Mouse (Mus musculus): Measurements from ENCODE around the gene Lst1. TPM values are rescaled to one million over a fixed set of nuclear protein-coding genes. Genes with fewer than 3 reads are reported as not detected.

The Lst1 gene
- polyA plus RNA-seq, 1 experiment from 2014 or later: 4.7 TPM

DNA sequence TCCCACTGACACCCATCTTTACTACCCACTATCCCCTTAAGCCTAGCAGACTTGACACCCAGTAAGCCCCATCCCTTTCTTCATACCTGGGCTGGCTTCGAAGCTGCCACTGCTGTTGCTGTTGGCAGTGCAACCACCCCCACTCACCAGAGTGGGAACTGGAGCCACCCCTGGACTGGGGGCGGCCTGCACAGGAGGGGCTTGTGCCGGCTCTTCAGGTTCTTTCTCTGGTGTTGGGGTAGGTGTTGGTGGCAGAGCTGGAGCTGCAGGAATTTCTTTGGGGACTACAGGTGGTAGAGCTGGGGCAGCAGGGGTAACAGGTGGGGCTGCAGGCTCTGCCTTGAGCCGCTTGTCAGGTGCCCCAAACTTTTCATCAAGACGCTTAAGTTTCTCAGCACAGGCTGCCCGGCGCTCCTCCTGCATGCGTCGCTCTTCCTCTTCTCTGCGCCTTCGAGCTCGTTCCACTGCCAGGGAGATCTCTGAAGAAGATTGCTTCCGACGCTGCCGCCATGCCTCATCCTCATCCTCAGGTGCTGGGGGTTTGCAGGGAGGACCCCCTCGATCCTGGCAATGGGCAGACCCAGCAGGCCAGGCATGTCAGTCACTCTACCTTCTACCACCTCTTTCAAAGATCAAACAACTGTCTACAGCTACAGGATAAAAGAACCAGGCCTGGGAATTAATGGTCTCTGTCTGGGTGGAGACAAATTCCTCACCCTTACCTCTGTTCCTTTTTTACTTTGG, 29.2 kb downstream of the Lst1 start:
- no peak overlapping the region for H3K4me3 ChIP-seq
- no peak for DNase-seq (ENCODE audit: extremely low spot score, low spot score)
- WGBS: 97% methylated on average over 16 of the region's 16 CpGs

DNA sequence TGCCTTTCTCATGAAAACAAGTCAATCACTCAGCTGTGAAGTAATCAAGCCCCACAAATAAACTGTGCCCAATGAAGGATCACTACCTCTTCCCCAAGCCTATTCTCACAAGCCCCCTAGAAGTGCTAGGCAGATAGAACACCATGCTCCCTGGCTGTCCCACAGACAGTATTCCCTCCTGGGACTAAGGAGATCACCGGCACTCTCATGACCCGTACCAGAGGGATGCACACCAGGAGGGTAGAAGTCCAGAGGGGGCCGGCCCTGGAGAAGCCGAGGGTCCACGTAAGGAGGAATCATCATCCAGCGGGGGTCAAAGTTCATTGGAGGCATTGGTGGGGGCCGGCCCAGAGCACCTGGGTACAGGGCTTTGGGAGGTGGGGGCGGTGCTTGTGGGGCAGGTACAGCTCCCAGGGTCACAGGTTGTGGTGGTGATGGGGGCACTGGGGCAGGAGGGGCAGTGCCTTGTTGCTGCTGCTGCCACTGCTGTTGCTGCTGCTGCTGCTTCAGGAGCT, 30.5 kb downstream of the Lst1 start:
- Histone ChIP-seq H3K4me3 (no peak overlapping the region), H3K27ac (no peak overlapping the region), H3K4me1 (peaks cover 17% of the 10 kb centered on the region), H3K9me3 (no peaks in the 10 kb centered on the region), H3K27me3 (ENCODE audit: poor library complexity, severe bottlenecking) (no peaks in the 10 kb centered on the region), H3K36me3 (replicated peaks) (peaks cover 100% of the 10 kb centered on the region)
- no peak for DNase-seq (ENCODE audit: extremely low spot score, low spot score)
- WGBS: 93% methylated on average over 8 of the region's 8 CpGs

More for the DNA sequence above, 29.2 kb downstream of the Lst1 start:
- Histone ChIP-seq H3K4me1 (peaks cover 26% of the 10 kb centered on the region), H3K36me3 (replicated peaks) (peaks cover 94% of the 10 kb centered on the region), H3K27ac (no peak overlapping the region), H3K27me3 (ENCODE audit: poor library complexity, severe bottlenecking) (no peaks in the 10 kb centered on the region), H3K9me3 (no peaks in the 10 kb centered on the region)

DNA sequence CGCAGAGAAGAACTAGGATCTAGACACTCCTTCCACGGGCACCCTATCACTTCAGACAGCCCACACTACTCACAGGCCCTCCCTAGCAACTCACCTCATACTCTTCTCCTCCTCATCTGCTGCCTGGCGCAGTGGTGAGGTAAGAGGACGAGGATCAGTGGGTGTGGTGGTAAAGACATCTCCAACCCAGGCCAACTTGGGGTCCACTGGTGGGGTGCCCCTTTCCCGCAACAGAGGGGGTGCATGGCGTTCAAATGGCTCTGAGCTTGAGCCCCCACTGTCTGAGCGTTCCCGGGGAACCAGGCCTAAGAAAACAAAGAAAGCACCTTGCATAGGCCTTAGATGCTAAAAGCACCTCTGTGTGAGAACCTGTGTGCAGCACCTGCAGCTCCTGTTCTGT, 31.0 kb downstream of the Lst1 start:
- H3K4me1 ChIP-seq: peaks cover 12% of the 10 kb centered on the region
- no peak for DNase-seq (ENCODE audit: extremely low spot score, low spot score)
- 96% methylated on average over 8 of the region's 8 CpGs for WGBS
- no peaks in the 10 kb centered on the region for H3K27me3 ChIP-seq (ENCODE audit: poor library complexity, severe bottlenecking)
- peaks cover 100% of the 10 kb centered on the region for H3K36me3 ChIP-seq (replicated peaks)
- no peak overlapping the region for H3K27ac ChIP-seq
- no peaks in the 10 kb centered on the region for H3K9me3 ChIP-seq
- H3K4me3 ChIP-seq: no peak overlapping the region

DNA sequence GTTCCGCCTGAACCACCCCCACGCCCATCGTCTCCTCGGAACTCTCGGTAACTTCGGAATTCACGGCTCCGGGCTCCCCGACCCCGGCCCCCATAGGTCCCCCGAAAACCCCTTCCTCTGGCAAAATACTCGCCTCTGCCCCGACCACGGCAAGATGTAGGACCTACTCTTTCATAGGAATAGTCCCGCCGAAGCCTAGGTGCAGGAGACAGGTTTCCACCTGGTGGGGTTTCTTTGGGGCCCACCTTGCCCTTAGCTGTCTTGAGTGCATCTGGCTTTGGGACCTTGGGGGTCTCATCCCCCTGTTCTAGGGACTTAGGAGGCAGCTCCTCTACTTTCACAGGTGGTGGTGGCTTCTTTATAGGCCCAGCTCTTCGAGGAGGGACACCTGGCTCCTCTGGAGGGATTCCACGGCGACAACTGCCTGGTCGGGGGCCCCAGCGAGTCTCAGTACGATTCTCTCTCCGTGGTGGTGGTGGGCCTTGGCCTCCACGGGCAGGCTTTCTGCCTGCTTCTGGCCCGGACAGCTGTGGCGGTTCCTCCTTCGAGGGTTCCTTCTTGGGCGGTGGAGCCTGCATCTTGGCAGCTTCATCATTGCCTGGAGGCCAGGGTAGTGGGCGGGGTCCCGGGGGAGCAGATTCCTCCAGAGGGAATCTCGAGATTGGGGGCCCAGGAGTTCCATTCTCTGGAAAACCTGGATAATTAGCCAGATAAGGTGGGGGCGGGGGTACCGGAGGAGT, 31.6 kb downstream of the Lst1 start:
- Histone ChIP-seq H3K4me1 (peaks cover 6% of the 10 kb centered on the region), H3K36me3 (replicated peaks) (peaks cover 100% of the 10 kb centered on the region), H3K9me3 (no peaks in the 10 kb centered on the region), H3K4me3 (peak overlapping the region; percentile 7; the same call in 1 of the 2 replicates), H3K27me3 (ENCODE audit: poor library complexity, severe bottlenecking) (no peaks in the 10 kb centered on the region), H3K27ac (no peak overlapping the region)
- WGBS: 93% methylated on average over 33 of the region's 33 CpGs
- DNase-seq (ENCODE audit: extremely low spot score, low spot score): no peak

DNA sequence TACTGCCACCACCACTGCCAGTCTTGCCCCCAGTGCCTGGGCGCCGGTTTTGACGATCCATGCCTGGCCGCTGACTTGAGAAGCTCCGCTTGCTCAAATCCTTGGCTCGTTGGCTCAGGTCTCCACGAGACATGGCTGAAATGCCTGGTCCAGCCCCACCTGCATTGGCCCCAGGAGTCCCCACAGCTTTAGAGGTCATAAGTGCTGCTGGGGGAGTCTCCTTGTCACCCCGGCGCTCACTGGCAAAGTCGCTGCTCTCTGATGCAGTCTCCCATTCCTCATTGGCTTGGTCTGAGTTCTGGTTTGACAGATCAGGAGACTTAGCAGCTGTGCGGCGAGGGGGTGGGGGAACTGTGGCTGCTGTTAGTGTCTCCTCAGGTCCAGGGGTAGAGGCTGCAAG, 32.8 kb downstream of the Lst1 start:
- no peaks in the 10 kb centered on the region for H3K9me3 ChIP-seq
- 93% methylated on average over 12 of the region's 12 CpGs for WGBS
- H3K36me3 ChIP-seq (replicated peaks): peaks cover 99% of the 10 kb centered on the region
- H3K27ac ChIP-seq: no peak overlapping the region
- DNase-seq (ENCODE audit: extremely low spot score, low spot score): no peak
- H3K27me3 ChIP-seq (ENCODE audit: poor library complexity, severe bottlenecking): no peaks in the 10 kb centered on the region
- no peaks in the 10 kb centered on the region for H3K4me1 ChIP-seq
- peak overlapping the region; percentile 7; the same call in 1 of the 2 replicates for H3K4me3 ChIP-seq

DNA sequence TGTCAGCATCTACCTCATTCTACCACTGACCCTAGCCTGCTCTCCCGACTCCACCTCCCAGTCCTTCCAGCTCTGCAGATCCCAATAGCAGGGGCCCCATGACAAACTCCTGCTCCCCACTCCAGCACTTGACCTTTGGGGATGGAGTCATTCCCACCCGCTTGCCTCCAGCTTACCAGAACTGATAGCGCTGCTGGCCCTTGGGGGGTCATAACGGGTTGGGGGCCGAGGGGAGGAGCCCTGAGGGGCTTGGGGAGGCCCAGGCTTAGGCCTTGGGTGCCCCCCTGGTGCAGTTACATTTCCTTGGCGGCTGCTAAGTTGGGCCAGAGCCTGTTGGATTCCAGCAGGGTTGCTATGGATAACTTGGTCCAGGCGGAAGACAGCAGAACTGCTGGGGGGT, 33.6 kb downstream of the Lst1 start:
- Histone ChIP-seq H3K27me3 (ENCODE audit: poor library complexity, severe bottlenecking) (no peaks in the 10 kb centered on the region), H3K4me1 (no peaks in the 10 kb centered on the region), H3K9me3 (no peaks in the 10 kb centered on the region), H3K4me3 (no peak overlapping the region; the same call in 1 of the 2 replicates), H3K36me3 (replicated peaks) (peaks cover 99% of the 10 kb centered on the region), H3K27ac (no peak overlapping the region)
- WGBS: 79% methylated on average over 7 of the region's 7 CpGs
- DNase-seq (ENCODE audit: extremely low spot score, low spot score): no peak

DNA sequence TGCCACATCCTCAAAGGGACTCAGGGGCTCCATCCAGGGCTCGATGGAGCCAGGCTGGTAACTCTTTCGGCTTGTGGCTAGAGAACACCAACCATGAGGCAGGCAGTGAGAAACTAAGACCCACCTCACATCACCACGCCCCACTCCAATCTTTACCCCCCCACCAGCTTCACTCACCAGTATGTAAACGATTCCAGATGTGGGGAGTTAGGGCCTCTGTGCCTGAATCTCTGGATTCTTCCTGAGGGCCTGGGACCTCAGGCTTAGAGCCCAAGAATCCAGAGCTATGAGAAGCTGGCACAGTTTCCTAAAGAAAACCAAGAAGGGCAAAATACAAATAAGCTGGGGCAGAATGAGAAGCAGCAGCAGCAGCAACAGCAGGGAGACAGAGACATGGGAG, 34.3 kb downstream of the Lst1 start:
- DNase-seq (ENCODE audit: extremely low spot score, low spot score): no peak

DNA sequence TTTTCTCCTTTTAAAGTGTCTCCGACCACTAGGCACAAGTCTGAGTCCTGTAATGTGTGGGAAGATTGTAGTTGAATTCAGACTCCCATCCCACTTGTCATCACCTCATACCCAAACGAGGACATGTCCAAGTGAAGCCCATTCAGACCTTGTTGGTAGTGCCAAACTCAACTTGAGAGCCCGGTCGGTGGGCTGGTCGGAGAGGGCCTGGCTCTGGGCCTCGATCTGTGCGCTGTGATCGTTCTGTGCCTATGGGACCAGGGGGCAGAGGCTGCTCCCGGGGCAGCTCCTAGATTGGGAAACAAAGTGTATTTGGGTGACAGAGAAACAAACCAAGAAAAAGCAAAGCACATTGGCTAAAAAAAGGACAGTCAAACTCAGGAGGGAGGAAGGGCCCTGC, 35.2 kb downstream of the Lst1 start:
- WGBS: 92% methylated on average over 9 of the region's 9 CpGs
- no peak for DNase-seq (ENCODE audit: extremely low spot score, low spot score)
- no peak overlapping the region for H3K4me3 ChIP-seq
- peaks cover 99% of the 10 kb centered on the region for H3K36me3 ChIP-seq (replicated peaks)
- H3K27ac ChIP-seq: no peak overlapping the region
- H3K9me3 ChIP-seq: no peaks in the 10 kb centered on the region
- H3K4me1 ChIP-seq: no peaks in the 10 kb centered on the region
- H3K27me3 ChIP-seq (ENCODE audit: poor library complexity, severe bottlenecking): no peaks in the 10 kb centered on the region

More for the DNA sequence above, 34.3 kb downstream of the Lst1 start:
- Histone ChIP-seq H3K27me3 (ENCODE audit: poor library complexity, severe bottlenecking) (no peaks in the 10 kb centered on the region), H3K36me3 (replicated peaks) (peaks cover 99% of the 10 kb centered on the region), H3K4me1 (no peaks in the 10 kb centered on the region), H3K27ac (no peak overlapping the region), H3K9me3 (no peaks in the 10 kb centered on the region), H3K4me3 (no peak overlapping the region; the same call in 1 of the 2 replicates)
- WGBS: 87% methylated on average over 4 of the region's 4 CpGs

DNA sequence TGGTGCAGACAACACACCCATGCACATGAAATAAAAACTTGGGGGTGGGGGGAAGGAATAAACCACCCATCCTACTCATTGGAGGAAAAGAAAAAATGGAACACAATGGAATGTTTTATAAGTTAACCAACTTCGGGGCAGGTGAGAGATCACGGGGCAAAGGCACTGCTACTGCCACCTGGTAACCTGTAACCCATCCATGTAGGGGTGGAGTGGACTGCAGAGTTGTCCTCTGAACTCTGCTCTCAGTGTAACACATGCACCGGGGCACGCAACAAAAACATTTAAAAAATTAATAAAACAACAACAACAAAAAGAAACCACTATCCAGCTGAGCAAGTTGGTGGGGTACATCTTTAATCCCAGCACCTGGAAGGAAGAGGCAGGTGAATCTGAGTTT, 36.1 kb downstream of the Lst1 start:
- no peaks in the 10 kb centered on the region for H3K9me3 ChIP-seq
- WGBS: 96% methylated on average over 4 of the region's 4 CpGs

DNA sequence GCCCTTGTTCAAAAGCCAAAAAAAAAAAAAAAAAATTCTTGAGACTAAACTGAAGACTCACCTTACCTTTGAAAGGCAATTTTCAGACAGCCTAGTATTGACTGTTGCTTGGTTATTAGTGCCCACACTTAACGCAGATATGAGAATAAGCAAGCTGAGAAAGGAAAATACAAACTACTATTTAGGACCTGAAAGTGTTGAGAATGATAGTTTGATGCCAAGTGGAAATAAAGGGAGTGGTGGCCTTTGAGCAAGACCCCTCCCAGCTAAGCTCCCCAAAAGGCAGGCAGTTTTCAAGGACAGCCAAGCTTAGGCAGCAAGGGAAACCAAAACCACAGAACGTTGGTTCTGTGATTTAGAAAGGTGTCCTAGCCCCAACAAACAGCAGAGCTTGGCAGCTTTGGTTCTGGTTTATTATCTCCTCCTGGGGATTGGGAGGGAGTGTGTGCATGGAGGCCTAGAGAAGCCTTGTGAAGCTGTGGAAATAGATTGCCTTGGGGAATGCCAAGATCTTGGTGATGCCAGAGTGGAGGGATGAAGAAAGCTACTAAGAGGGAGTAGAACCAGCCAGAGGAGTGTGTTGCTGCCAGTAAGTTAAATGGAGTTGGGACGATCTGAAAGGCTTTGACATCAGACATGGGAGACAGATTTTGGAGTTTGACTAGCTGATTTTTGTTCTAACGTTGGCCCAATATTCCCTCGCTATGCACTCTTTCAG, 40.2 kb downstream of the Lst1 start:
- Histone ChIP-seq H3K9me3 (peaks cover 4% of the 10 kb centered on the region; the same call in 1 of the 2 replicates), H3K36me3 (replicated peaks) (peaks cover 99% of the 10 kb centered on the region), H3K4me1 (no peaks in the 10 kb centered on the region), H3K4me3 (no peak overlapping the region; the same call in 1 of the 2 replicates), H3K27ac (no peak overlapping the region), H3K27me3 (ENCODE audit: poor library complexity, severe bottlenecking) (no peaks in the 10 kb centered on the region)
- 71% methylated on average over 5 of the region's 5 CpGs for WGBS
- no peak for DNase-seq (ENCODE audit: extremely low spot score, low spot score)

More for the DNA sequence above, 36.1 kb downstream of the Lst1 start:
- no peak overlapping the region for H3K27ac ChIP-seq
- no peak for DNase-seq (ENCODE audit: extremely low spot score, low spot score)
- no peak overlapping the region for H3K4me3 ChIP-seq
- no peaks in the 10 kb centered on the region for H3K4me1 ChIP-seq
- no peaks in the 10 kb centered on the region for H3K27me3 ChIP-seq (ENCODE audit: poor library complexity, severe bottlenecking)
- H3K36me3 ChIP-seq (replicated peaks): peaks cover 99% of the 10 kb centered on the region

DNA sequence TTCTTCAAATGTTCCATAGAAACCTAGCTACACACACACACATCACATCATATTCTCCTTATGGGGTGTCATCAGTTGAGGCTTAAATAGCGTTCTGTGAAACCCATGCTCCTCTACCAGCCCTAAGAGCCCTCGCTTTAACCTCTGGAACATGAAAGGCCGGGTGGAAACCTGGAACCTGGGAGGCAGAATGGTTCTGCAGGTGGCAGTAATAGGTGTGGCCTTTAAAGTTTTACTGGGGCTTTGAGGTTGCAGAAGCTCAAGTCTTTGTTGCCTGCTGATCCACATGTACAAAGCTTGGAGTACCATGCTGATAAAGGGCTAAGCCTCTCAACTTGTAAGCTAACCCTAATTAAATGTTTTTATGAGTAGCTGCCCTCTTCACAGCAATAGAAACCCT, 40.9 kb downstream of the Lst1 start:
- Histone ChIP-seq H3K4me3 (no peak overlapping the region), H3K27ac (no peak overlapping the region), H3K9me3 (peaks cover 4% of the 10 kb centered on the region; the same call in 1 of the 2 replicates), H3K36me3 (replicated peaks) (peaks cover 99% of the 10 kb centered on the region), H3K4me1 (no peaks in the 10 kb centered on the region), H3K27me3 (ENCODE audit: poor library complexity, severe bottlenecking) (no peaks in the 10 kb centered on the region)
- DNase-seq (ENCODE audit: extremely low spot score, low spot score): no peak
- 58% methylated on average over 3 of the region's 3 CpGs for WGBS

DNA sequence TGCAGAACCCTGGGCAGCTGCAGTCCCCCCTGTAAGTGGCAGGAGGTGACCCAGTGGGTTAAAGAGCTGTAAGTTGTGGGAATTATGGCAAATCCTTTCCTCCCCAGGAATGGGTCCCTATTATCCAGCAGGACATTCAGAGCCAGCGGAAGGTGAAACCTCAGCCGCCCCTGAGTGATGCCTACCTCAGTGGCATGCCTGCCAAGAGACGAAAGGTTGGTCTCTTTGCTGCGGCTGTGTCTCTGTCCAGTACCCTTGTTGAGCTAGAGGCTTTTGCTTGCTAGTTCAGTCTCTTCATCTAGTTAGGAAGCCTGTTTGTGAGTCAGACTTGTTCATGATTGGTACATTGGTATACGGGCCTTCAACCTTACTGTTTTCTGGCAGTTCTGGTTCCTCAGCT, 42.1 kb downstream of the Lst1 start:
- WGBS: 92% methylated on average over 5 of the region's 5 CpGs
- no peaks in the 10 kb centered on the region for H3K27me3 ChIP-seq (ENCODE audit: poor library complexity, severe bottlenecking)
- H3K4me3 ChIP-seq: no peak overlapping the region; the same call in 1 of the 2 replicates
- no peaks in the 10 kb centered on the region for H3K4me1 ChIP-seq
- DNase-seq (ENCODE audit: extremely low spot score, low spot score): no peak
- peaks cover 99% of the 10 kb centered on the region for H3K36me3 ChIP-seq (replicated peaks)
- no peak overlapping the region for H3K27ac ChIP-seq
- peaks cover 4% of the 10 kb centered on the region; the same call in 1 of the 2 replicates for H3K9me3 ChIP-seq
